Mouse (Mus musculus): ENCODE data around the gene Josd2. TPM values are rescaled to one million over a fixed set of nuclear protein-coding genes. Genes with fewer than 3 reads are reported as not detected.

Gene Josd2
- total and polyA plus RNA-seq, 3 experiments: 22.1 to 162 (median 55.0) TPM

GRCm38 (mm10) chr7:44460767-44461502 lies 6.8 kb upstream of the Josd2 start:
- ATAC-seq (ENCODE audit: extremely low read depth, insufficient number of reproducible peaks, low FRiP score, poor library complexity, severe bottlenecking) (no peak), DNase-seq (ENCODE audit: low spot score) (no peak)
- TF ChIP-seq TAL1 (conservative IDR thresholded peaks at IDR 0.05; ENCODE audit: low read depth, low read length) (no peak), GATA1 (IDR thresholded peaks at IDR 0.05; ENCODE audit: borderline replicate concordance, low read length) (no peak), POLR2AphosphoS5 (IDR thresholded peaks at IDR 0.05; ENCODE audit: insufficient replicate concordance, low read depth, low read length) (no peak), CTCF (IDR thresholded peaks at IDR 0.05; ENCODE audit: low read depth, low read length) (no peak), GATA2 (IDR thresholded peaks at IDR 0.05; ENCODE audit: borderline replicate concordance, low read depth, low read length) (no peak)
- H3K4me3 ChIP-seq (ENCODE audit: low read depth, low read length): no peak overlapping the region
- H3K4me1 ChIP-seq (ENCODE audit: insufficient read depth, low read depth, low read length): peaks cover 7% of the 10 kb centered on the region
- no peaks in the 10 kb centered on the region for H3K36me3 ChIP-seq (replicated peaks)
- H3K9me3 ChIP-seq (replicated peaks): peaks cover 12% of the 10 kb centered on the region; the same call in 1 of the 2 replicates
- H3K27me3 ChIP-seq (ENCODE audit: insufficient read depth, low read length): peaks cover 28% of the 10 kb centered on the region; the same call in 1 of the 2 replicates

GRCm38 (mm10) chr7:44461503-44462217 lies 6.1 kb upstream of the Josd2 start:
- ATAC-seq (ENCODE audit: extremely low read depth, insufficient number of reproducible peaks, low FRiP score, poor library complexity, severe bottlenecking) (no peak), DNase-seq (ENCODE audit: low spot score) (no peak)
- Histone ChIP-seq H3K4me1 (ENCODE audit: insufficient read depth, low read depth, low read length) (peaks cover 11% of the 10 kb centered on the region), H3K36me3 (replicated peaks) (no peaks in the 10 kb centered on the region), H3K4me3 (ENCODE audit: low read depth, low read length) (peak overlapping the region; percentile 31), H3K9me3 (replicated peaks) (peaks cover 12% of the 10 kb centered on the region; the same call in 1 of the 2 replicates), H3K27me3 (ENCODE audit: insufficient read depth, low read length) (peaks cover 28% of the 10 kb centered on the region; the same call in 1 of the 2 replicates)
- TF ChIP-seq TAL1 (conservative IDR thresholded peaks at IDR 0.05; ENCODE audit: low read depth, low read length): no peak
- no peak for TF ChIP-seq GATA1 (IDR thresholded peaks at IDR 0.05; ENCODE audit: borderline replicate concordance, low read length)
- no peak for TF ChIP-seq GATA2 (IDR thresholded peaks at IDR 0.05; ENCODE audit: borderline replicate concordance, low read depth, low read length)
- TF ChIP-seq CTCF (IDR thresholded peaks at IDR 0.05; ENCODE audit: low read depth, low read length): no peak
- no peak for TF ChIP-seq POLR2AphosphoS5 (IDR thresholded peaks at IDR 0.05; ENCODE audit: insufficient replicate concordance, low read depth, low read length)

GRCm38 (mm10) chr7:44462218-44463055 lies 5.3 kb upstream of the Josd2 start:
- Histone ChIP-seq H3K9me3 (replicated peaks) (peaks cover 12% of the 10 kb centered on the region; the same call in 1 of the 2 replicates), H3K27me3 (ENCODE audit: insufficient read depth, low read length) (peaks cover 28% of the 10 kb centered on the region; the same call in 1 of the 2 replicates), H3K36me3 (replicated peaks) (no peaks in the 10 kb centered on the region), H3K4me3 (ENCODE audit: low read depth, low read length) (no peak overlapping the region), H3K4me1 (ENCODE audit: insufficient read depth, low read depth, low read length) (peaks cover 19% of the 10 kb centered on the region)
- DNase-seq (ENCODE audit: low spot score) (no peak), ATAC-seq (ENCODE audit: extremely low read depth, insufficient number of reproducible peaks, low FRiP score, poor library complexity, severe bottlenecking) (no peak)
- no peak for TF ChIP-seq CTCF (IDR thresholded peaks at IDR 0.05; ENCODE audit: low read depth, low read length)
- no peak for TF ChIP-seq TAL1 (conservative IDR thresholded peaks at IDR 0.05; ENCODE audit: low read depth, low read length)
- no peak for TF ChIP-seq GATA1 (IDR thresholded peaks at IDR 0.05; ENCODE audit: borderline replicate concordance, low read length)
- TF ChIP-seq GATA2 (IDR thresholded peaks at IDR 0.05; ENCODE audit: borderline replicate concordance, low read depth, low read length): no peak
- no peak for TF ChIP-seq POLR2AphosphoS5 (IDR thresholded peaks at IDR 0.05; ENCODE audit: insufficient replicate concordance, low read depth, low read length)

GRCm38 (mm10) chr7:44463056-44463425 lies 4.7 kb upstream of the Josd2 start:
- Histone ChIP-seq H3K36me3 (replicated peaks) (no peaks in the 10 kb centered on the region), H3K4me3 (ENCODE audit: low read depth, low read length) (no peak overlapping the region), H3K4me1 (ENCODE audit: insufficient read depth, low read depth, low read length) (peaks cover 21% of the 10 kb centered on the region), H3K27me3 (ENCODE audit: insufficient read depth, low read length) (peaks cover 28% of the 10 kb centered on the region; the same call in 1 of the 2 replicates), H3K9me3 (replicated peaks) (peaks cover 12% of the 10 kb centered on the region; the same call in 1 of the 2 replicates)
- no peak for TF ChIP-seq GATA2 (IDR thresholded peaks at IDR 0.05; ENCODE audit: borderline replicate concordance, low read depth, low read length)
- no peak for TF ChIP-seq GATA1 (IDR thresholded peaks at IDR 0.05; ENCODE audit: borderline replicate concordance, low read length)
- no peak for TF ChIP-seq POLR2AphosphoS5 (IDR thresholded peaks at IDR 0.05; ENCODE audit: insufficient replicate concordance, low read depth, low read length)
- TF ChIP-seq TAL1 (conservative IDR thresholded peaks at IDR 0.05; ENCODE audit: low read depth, low read length): no peak
- TF ChIP-seq CTCF (IDR thresholded peaks at IDR 0.05; ENCODE audit: low read depth, low read length): no peak
- ATAC-seq (ENCODE audit: extremely low read depth, insufficient number of reproducible peaks, low FRiP score, poor library complexity, severe bottlenecking) (no peak), DNase-seq (ENCODE audit: low spot score) (no peak)

GRCm38 (mm10) chr7:44463556-44464225 lies 4.1 kb upstream of the Josd2 start:
- peaks cover under 1% of the 10 kb centered on the region for H3K36me3 ChIP-seq (replicated peaks)
- TF ChIP-seq TAL1 (conservative IDR thresholded peaks at IDR 0.05; ENCODE audit: low read depth, low read length) (no peak), CTCF (IDR thresholded peaks at IDR 0.05; ENCODE audit: low read depth, low read length) (no peak), GATA1 (IDR thresholded peaks at IDR 0.05; ENCODE audit: borderline replicate concordance, low read length) (no peak), GATA2 (IDR thresholded peaks at IDR 0.05; ENCODE audit: borderline replicate concordance, low read depth, low read length) (no peak), POLR2AphosphoS5 (IDR thresholded peaks at IDR 0.05; ENCODE audit: insufficient replicate concordance, low read depth, low read length) (no peak)
- no peak for DNase-seq (ENCODE audit: low spot score)
- peaks cover 12% of the 10 kb centered on the region; the same call in 1 of the 2 replicates for H3K9me3 ChIP-seq (replicated peaks)
- H3K27me3 ChIP-seq (ENCODE audit: insufficient read depth, low read length): peaks cover 28% of the 10 kb centered on the region; the same call in 1 of the 2 replicates
- no peak overlapping the region for H3K4me3 ChIP-seq (ENCODE audit: low read depth, low read length)
- peaks cover 28% of the 10 kb centered on the region for H3K4me1 ChIP-seq (ENCODE audit: insufficient read depth, low read depth, low read length)
- ATAC-seq (ENCODE audit: extremely low read depth, insufficient number of reproducible peaks, low FRiP score, poor library complexity, severe bottlenecking): no peak

Data from G1E (cell line).